Mouse (Mus musculus) T-helper 17 cell (primary cell): ENCODE data around the gene Vmn1r39.
"Not testable (repeated sequence)": the region's sequence is repeated elsewhere in the genome, so short reads cannot be mapped to it uniquely, and the experiment has no call there.

Experiments
- in situ Hi-C, 2 experiments: fragments of 300-600 bp; cut with MboI, MseI; formaldehyde crosslinking; loops; 1 replicate in 1 of 2; 2 replicates in 1 of 2; pipeline ENCODE4 v1.15.1; 2025; ENCODE audit warnings: high pct_unique_total_duplicates in 2 of 2

The Vmn1r39 gene

DNA sequence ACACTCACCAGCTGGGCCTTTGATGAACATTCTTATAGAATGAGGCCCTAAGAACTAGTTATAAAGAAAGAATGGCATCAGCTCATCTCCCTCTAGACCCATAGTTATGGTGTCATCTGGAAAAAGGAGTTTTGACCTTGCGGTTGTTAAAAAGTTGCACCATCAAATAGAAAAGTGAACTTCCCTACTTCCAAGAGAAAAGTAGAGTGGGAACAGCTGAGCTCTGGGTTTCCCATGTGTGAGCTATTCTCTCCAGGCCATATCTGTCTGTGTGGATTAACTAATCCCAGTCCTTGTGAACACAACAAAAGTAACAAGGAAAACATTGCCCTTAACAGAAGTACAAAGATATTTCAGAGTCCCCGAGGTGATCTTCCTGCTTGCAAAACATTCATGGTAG lies at the start of gene Vmn1r39:
Gene Vmn1r39, minus strand, starts transcription at position 101 of the 400 bp plus-strand sequence.
- in situ Hi-C loops, result no loop called here

DNA sequence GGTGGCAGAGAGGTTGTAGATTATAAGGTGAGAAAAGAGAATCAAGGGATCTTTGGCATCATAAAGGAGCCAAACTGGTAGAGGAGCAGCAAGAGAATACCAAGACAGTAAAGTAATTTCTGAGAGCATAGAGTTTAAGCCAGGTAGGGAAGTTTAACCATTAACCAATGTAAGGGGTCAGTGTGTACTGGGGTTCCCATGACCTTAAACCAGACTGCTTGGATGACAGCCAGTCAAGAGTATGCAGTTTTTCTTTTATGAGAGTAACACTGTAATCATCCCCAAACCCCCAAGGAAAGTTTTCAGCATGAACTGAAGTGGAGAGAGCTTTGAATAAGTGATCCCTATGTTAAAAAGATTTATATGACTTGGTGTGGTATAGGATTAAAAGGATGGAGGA lies 49.0 kb upstream of the Vmn1r39 start:
- in situ Hi-C loops, result loop anchor here in 1 of 2 experiments (5.0 kb wide), 1 partner anchor 88 kb away; no protein-coding TSS in a partner anchor

DNA sequence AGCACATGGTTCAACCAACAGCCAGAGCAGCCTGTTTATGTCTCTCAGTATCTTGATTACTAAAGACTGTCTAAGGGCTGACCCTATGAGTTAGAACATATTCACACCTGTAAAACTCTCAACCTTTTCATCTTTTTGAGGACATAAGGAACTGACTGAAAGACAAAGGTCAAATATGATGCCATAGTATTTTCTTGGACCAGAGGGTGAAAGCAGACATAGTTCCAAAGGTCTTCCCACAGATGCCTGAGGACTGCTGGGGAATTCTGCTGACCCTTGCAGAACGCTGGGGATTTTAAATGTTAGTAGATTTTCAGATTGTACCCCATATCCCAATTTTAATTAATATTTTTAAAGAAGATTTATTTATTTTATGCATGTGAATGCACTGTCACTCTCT lies 47.9 kb upstream of the Vmn1r39 start:
- in situ Hi-C loops, result loop anchor here in 1 of 2 experiments (5.0 kb wide), 1 partner anchor 89 kb away; no protein-coding TSS in a partner anchor

DNA sequence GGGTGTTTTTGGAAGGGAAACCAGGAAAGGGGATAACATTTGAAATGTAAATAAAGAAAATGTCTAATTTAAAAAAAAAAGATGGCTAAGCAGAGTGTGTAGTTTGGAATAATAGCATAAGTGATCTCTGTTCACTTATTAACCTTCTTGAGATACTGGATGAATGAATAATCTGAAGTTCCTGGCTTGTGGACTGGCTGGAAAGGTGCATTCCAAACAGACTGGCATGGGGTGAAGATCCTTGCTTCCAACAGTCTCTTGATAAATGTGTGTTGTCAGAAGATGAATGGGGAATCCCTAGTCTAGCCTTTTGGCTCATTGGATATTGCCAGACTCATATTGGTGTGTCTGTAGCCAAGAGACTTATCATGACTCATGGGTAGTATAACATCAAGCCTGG lies 45.8 kb upstream of the Vmn1r39 start:
- in situ Hi-C loops, result loop anchor here in 1 of 2 experiments (5.0 kb wide), 1 partner anchor 91 kb away; no protein-coding TSS in a partner anchor

DNA sequence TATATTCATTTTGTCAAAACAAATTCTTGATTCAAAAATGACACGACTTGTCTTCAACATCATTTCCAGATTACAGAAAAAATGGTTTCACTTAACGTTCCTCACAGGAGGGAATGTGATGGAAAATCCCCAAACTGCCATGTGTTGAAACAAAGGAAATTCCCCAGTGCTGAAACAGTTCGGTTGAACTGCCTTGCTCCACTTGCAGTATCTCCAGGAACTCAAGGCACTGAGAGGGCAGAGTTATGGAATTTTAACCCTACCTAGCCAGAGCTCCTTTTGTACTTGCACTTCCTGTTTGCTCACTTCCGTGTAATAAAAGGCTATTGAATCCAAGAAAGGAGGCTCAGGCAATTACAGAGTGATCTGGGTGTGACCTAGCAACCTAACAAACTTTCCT lies 38.5 kb upstream of the Vmn1r39 start:
- in situ Hi-C loops, result loop anchor here in 1 of 2 experiments (5.0 kb wide), 1 partner anchor 308 kb away; no protein-coding TSS in a partner anchor

DNA sequence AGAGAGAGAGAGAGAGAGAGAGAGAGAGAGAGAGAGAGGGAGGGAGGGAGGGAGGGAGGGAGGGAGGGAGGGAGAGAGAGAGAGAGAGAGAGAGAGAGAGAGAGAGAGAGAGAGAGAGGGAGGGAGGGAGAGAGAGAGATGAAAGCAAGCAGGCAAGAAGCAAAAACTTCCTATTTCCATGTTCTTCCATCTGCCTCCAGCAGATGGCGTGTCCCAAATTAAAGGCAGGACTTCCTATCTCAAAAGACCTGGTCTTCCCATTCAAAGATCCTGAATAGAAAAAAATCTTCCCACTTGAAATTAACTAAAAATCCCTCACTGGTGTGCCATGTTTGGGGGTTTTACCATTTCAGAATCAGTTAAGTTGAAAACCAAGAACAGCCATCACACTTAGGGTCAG lies 30.2 kb upstream of the Vmn1r39 start:
- in situ Hi-C loops, result not testable (repeated sequence)

DNA sequence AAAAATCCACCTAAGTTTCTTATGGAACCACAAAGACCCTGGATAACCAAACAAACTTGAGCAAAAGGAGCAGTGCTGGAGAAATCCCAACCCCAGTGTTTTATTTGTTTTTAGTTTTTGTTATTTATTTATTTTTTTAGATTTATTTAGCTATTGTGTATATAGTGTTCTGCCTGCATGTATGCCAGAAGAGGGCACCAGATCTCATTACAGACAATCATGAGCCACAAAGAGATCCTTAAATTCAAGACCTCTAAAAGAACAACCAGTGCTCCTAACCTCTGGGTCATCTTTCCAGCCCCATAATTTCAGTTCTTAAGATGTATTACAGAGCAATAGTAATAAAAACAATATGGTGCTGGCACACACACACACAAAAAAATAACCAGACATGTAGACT lies 26.5 kb upstream of the Vmn1r39 start:
- in situ Hi-C loops, result loop anchor here in 1 of 2 experiments (5.0 to 10.0 kb wide), 2 partner anchors 195 to 318 kb away; partner anchors contain the start of gene Vmn1r34

DNA sequence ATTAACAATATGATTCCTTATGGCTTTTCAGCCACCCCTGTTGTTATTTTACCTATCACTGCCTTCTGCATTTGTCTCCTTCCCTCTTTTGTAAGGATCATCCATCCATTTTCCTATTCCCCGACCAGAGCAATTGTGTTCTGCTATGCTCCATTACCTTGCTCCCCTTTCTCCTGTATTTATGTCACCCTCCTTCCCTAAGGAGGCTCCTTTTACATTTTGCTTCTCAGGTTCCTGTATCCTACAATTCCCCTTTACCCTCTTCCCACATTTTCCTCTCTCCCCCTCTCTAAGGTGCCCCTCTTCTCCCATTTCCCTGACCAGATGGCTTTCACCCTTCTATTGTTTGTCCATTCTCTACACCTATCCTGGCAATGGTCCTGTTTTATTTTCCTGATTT lies 4.1 kb downstream of the Vmn1r39 start:
- in situ Hi-C loops, result no loop called here

DNA sequence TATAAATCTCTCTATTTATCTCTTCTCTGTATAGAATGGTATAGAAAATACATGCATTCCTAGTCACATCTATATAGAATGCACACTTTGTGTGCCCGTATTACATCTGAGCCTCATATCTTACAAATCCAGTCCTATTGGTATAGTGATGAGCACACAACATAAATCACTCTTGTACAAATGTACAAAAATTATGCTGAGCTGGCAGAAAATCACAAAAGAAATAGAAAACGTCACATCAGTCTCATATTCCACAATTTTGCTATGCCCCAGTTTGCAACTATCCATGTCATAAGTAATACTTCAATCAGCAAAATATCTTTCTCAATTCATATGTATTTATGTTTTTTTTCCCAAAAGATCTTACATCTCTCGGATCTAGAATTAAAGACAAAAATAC lies 4.7 kb downstream of the Vmn1r39 start:
- in situ Hi-C loops, result no loop called here

DNA sequence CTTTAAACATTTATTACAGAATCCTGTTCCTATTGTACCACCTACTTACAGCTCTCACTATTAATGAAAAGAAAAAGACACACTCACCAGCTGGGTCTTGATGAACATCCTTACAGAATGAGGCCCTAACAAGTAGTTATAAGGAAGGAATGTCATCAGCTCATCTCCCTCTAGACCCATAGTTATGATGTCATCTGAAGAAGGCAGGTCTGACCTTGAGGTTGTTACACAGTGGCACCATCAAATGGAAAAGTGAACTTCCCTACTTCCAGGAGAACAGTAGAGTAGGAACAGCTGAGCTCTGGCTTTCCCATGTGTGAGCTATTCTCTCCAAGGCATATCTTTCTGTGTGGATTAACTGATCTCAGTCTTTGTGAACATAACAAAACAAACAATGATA lies 27.9 kb downstream of the Vmn1r39 start, which contains the start of gene Vmn1r38:
Gene Vmn1r38, minus strand, starts transcription at position 101 of the 400 bp plus-strand sequence.
- in situ Hi-C loops, result not testable (repeated sequence)
